Mouse (Mus musculus) intestine, embryonic 14.5 days (tissue): ENCODE data around the gene Stpg3. TPM values are rescaled to one million over a fixed set of nuclear protein-coding genes. Genes with fewer than 3 reads are reported as not detected.
A peak's percentile ranks its signal among the peaks of the same experiment; 100 is the strongest.

Experiments used
- ATAC-seq: fragments of 200-750 bp; cut with Nextera tagmentation; replicated peaks from 2 replicates; pipeline ENCODE4 v1.8.0; 2017; ENCODE audit warnings: low read depth, moderate number of reproducible peaks, moderate TSS enrichment, moderate library complexity; ENCODE audit not compliant: low FRiP score, low TSS enrichment
- DNase-seq: peaks from one replicate; pipeline ENCODE4 v3.0.0-alpha.2; 2018; ENCODE audit warnings: low spot score
- H3K27ac ChIP-seq: fragments of 300-500 bp; sonication (generic); 2 replicates; pipeline ENCODE4 v1.5.1; 2014; ENCODE audit warnings: low read depth, mild to moderate bottlenecking, control low read depth
- H3K27me3 ChIP-seq: fragments of 300-500 bp; sonication (generic); replicated peaks from 2 replicates; pipeline ENCODE4 v1.6.1; 2014; ENCODE audit warnings: low read length, control low read depth; ENCODE audit not compliant: control insufficient read depth, insufficient read depth
- H3K36me3 ChIP-seq: fragments of 300-500 bp; sonication (generic); 2 replicates; pipeline ENCODE4 v1.6.1; 2014; ENCODE audit warnings: low read length, control low read depth; ENCODE audit not compliant: control insufficient read depth, insufficient read depth
- H3K4me1 ChIP-seq: fragments of 300-500 bp; sonication (generic); replicated peaks from 2 replicates; pipeline ENCODE4 v1.6.1; 2014; ENCODE audit warnings: low read length, control low read depth, mixed read lengths; ENCODE audit not compliant: control insufficient read depth, insufficient read depth
- H3K4me2 ChIP-seq: fragments of 300-500 bp; sonication (generic); 2 replicates; pipeline ENCODE4 v1.6.1; 2014; ENCODE audit warnings: low read length
- H3K4me3 ChIP-seq: fragments of 300-500 bp; sonication (generic); 2 replicates; pipeline ENCODE4 v1.5.1; 2014; ENCODE audit warnings: low read depth, low read length, control low read depth, mixed read lengths
- H3K9ac ChIP-seq: fragments of 300-500 bp; sonication (generic); 2 replicates; pipeline ENCODE4 v1.6.1; 2014; ENCODE audit warnings: mild to moderate bottlenecking, low read length
- H3K9me3 ChIP-seq: fragments of 300-500 bp; sonication (generic); 2 replicates; pipeline ENCODE4 v1.6.1; 2016; ENCODE audit warnings: low read length, control low read depth; ENCODE audit not compliant: control insufficient read depth
- WGBS: fragments of 180-500 bp; shearing (Covaris S2); extraction: QIAGEN DNeasy Blood & Tissue Kit; methylation state at CpG from one replicate; pipeline ENCODE4 v1.1.7; 2014; 5-methylcytosine and 5-hydroxymethylcytosine counted together
- polyA plus RNA-seq: library from polyadenylated mRNA; unstranded; fragments of >200 nt; fragmentation: Nextera tagmentation; extraction: Ambion mirVana; gene quantifications from 2 replicates; pipeline ENCODE4 v1.2.1, GENCODE M21; 2014

Stpg3 gene
- polyA plus RNA-seq, 1 experiment from 2014 or later = 0.18 TPM

DNA sequence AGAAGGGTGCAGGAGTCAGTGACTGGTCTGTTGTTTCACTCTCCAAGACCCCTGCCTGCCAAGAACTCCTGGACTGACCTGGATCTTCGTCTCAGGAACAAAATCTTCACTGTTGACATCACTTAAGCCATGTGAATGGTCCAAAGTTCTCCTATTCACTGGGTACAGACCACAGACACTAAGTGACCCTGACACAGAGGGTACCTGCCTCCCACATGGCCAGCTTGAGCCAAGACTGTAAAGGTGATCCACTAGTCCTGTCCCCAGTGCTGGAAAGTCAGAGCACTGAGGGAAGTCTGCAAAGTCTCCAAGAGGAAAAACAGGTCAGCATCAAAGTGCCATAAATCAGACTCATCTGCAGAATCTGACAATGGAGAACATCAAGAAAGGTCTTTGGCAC, 6.8 kb downstream of the Stpg3 start:
- no peaks in the 10 kb centered on the region for H3K9me3 ChIP-seq
- no peak overlapping the region for H3K4me3 ChIP-seq
- ATAC-seq = no peak
- no peak overlapping the region for H3K9ac ChIP-seq
- H3K27ac ChIP-seq = no peak overlapping the region
- DNase-seq = no peak
- H3K4me2 ChIP-seq = no peak overlapping the region
- peaks cover 15% of the 10 kb centered on the region for H3K4me1 ChIP-seq
- H3K27me3 ChIP-seq = no peaks in the 10 kb centered on the region
- H3K36me3 ChIP-seq = peaks cover 71% of the 10 kb centered on the region
- WGBS = 100% methylated on average over 1 of the region's 1 CpGs

DNA sequence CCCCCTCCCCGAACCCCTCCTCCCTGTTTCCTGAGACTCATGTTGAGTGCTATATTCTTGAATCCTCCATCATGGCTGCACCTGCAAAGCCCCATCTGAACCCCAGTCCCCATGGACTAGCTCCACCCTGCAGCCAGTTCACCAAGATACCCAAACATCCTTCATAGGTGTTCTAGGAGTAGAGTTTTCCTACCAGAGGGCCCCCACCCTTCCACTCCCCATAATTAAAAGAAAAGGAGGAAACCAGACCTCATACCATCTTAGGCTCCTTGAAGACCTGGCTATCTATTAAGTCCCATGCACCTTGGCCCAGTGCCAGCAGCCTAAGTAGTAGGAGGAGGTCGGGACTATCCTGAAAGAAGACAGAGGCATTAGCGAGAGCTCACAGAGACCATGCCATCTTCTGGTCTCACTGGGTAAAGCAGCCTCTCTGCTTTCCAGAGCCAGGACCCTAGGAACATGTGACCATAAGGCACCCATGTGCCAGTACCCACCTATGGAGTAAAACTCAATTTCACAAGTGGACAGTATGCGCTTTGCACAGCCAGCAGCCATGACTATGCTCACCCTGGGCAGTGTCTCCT, 10.7 kb downstream of the Stpg3 start:
- DNase-seq (no peak), ATAC-seq (no peak)
- Histone ChIP-seq H3K27me3 (no peaks in the 10 kb centered on the region), H3K27ac (no peak overlapping the region), H3K9ac (no peak overlapping the region), H3K4me1 (no peaks in the 10 kb centered on the region), H3K9me3 (no peaks in the 10 kb centered on the region), H3K36me3 (peaks cover 99% of the 10 kb centered on the region), H3K4me3 (no peak overlapping the region), H3K4me2 (no peak overlapping the region)
- 63% methylated on average over 4 of the region's 4 CpGs for WGBS

DNA sequence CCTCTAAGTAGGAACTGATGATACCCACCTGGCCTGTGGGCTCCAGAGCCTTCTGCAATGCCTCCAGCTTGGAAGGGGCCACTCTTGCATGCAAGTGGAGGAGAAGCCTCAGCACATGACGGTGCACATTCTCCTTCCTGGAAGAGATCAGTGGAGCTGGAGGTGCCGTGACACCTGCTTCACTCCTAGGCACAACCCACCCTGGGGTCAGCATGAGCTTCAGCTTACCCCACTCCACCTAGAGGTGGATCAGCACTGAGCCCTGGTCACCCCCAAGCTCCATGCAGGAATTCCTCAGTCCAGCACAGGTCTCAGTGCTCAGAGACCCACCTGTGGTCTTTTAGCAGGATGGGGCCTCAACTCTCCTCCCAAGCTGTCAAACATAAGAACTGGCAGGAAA, 13.8 kb downstream of the Stpg3 start:
- H3K4me2 ChIP-seq = no peak overlapping the region
- H3K36me3 ChIP-seq = peaks cover 74% of the 10 kb centered on the region
- no peak overlapping the region for H3K9ac ChIP-seq
- 0 out of 2 replicates have a peak, but pooled peaks cover 12% of the 10 kb centered on the region for H3K4me1 ChIP-seq
- H3K4me3 ChIP-seq = no peak overlapping the region
- WGBS = 93% methylated on average over 2 of the region's 2 CpGs
- H3K27ac ChIP-seq = no peak overlapping the region
- H3K27me3 ChIP-seq = peaks cover 9% of the 10 kb centered on the region; the same call in 1 of the 2 replicates
- no peaks in the 10 kb centered on the region for H3K9me3 ChIP-seq
- no peak for DNase-seq
- ATAC-seq = no peak

DNA sequence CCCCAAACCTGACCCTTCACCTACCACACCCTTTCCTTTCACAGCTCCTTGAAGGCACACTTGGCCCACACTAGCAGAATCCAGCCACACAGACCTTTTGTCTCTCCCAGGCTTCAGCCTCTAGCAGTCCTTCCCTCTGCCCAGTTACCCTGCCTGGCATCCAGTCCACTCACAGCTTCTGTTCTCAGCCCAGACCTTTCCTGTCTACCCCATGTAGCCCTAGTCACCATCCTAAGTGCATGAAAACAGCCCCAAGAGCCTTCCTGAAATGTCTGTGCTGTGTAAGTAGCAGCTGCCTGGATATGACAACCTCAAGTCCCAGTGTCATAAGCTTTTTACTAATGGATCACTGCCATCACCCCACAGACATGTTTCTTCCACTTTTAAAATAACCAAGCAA, 16.5 kb downstream of the Stpg3 start:
- Histone ChIP-seq H3K9ac (no peak overlapping the region), H3K4me2 (no peak overlapping the region), H3K9me3 (no peaks in the 10 kb centered on the region), H3K4me1 (peaks cover 20% of the 10 kb centered on the region; the same call in 1 of the 2 replicates), H3K27me3 (peaks cover 20% of the 10 kb centered on the region), H3K4me3 (no peak overlapping the region), H3K27ac (no peak overlapping the region), H3K36me3 (peaks cover 47% of the 10 kb centered on the region)
- DNase-seq (no peak), ATAC-seq (no peak)

GRCm38 (mm10) chr2:25197191-25197590, 17.2 kb downstream of the Stpg3 start:
- ATAC-seq = no peak
- DNase-seq = no peak
- WGBS = 25% methylated on average over 2 of the region's 2 CpGs
- peaks cover 20% of the 10 kb centered on the region for H3K27me3 ChIP-seq
- no peak overlapping the region for H3K4me3 ChIP-seq
- H3K36me3 ChIP-seq = peaks cover 39% of the 10 kb centered on the region
- H3K27ac ChIP-seq = peak overlapping the region; percentile 76
- H3K4me2 ChIP-seq = peak overlapping the region; percentile 58
- H3K9me3 ChIP-seq = no peaks in the 10 kb centered on the region
- H3K9ac ChIP-seq = no peak overlapping the region
- H3K4me1 ChIP-seq = peaks cover 20% of the 10 kb centered on the region; the same call in 1 of the 2 replicates

DNA sequence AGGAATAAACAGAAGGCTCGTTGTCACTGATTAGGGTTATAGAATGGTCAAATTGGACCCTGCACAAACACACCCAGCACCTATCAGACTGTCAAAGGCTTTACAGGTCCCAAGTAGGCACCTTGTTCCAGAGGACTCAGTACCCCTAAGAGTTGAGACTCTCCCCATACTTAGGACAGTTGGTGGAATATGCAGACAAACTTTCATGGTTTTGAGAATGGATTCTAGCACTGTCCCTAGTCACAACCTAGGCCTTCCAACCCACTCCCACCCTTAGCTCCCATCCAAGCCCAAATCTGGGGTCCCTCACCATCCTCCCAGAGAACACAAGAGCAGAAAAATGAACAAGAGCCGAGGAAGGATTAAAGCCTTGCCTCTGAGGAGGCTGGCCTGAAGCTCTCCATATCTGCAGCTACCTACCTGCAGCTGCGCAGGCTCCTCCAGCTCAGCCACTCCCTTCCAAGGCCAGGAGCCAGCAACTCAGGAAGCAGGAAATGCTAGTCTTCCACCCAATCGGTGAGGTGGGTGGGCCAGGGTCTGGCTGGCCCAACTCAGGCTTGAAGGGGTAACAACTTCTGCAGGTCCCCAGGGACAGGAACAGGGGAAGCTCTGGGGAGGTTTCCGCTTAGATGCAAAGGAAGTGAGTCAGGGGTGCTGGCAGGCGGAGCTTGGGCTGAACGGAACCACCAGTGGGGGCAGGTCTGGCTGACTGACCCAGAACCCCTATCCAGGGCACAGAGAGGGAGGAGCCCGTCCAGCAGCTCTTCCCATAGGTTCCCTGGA, 18.1 kb downstream of the Stpg3 start, which contains the start of gene Tor4a:
TSS of gene Tor4a (minus strand) at position 715 of the 783 bp plus-strand sequence.
- H3K4me3 ChIP-seq = peak within 1 kb of the TSS; percentile 34
- no peaks in the 10 kb centered on the region for H3K9me3 ChIP-seq
- peaks cover 20% of the 10 kb centered on the region for H3K27me3 ChIP-seq
- peak within 1 kb of the TSS; percentile 76 for H3K27ac ChIP-seq
- DNase-seq (peak; percentile 77), ATAC-seq (peak; percentile 73)
- H3K4me2 ChIP-seq = peak within 1 kb of the TSS; percentile 58
- WGBS = 11% methylated on average over 8 of the region's 8 CpGs
- H3K4me1 ChIP-seq = peaks cover 20% of the 10 kb centered on the region; the same call in 1 of the 2 replicates
- H3K36me3 ChIP-seq = peaks cover 31% of the 10 kb centered on the region
- peak within 1 kb of the TSS; percentile 34; the same call in 1 of the 2 replicates for H3K9ac ChIP-seq

DNA sequence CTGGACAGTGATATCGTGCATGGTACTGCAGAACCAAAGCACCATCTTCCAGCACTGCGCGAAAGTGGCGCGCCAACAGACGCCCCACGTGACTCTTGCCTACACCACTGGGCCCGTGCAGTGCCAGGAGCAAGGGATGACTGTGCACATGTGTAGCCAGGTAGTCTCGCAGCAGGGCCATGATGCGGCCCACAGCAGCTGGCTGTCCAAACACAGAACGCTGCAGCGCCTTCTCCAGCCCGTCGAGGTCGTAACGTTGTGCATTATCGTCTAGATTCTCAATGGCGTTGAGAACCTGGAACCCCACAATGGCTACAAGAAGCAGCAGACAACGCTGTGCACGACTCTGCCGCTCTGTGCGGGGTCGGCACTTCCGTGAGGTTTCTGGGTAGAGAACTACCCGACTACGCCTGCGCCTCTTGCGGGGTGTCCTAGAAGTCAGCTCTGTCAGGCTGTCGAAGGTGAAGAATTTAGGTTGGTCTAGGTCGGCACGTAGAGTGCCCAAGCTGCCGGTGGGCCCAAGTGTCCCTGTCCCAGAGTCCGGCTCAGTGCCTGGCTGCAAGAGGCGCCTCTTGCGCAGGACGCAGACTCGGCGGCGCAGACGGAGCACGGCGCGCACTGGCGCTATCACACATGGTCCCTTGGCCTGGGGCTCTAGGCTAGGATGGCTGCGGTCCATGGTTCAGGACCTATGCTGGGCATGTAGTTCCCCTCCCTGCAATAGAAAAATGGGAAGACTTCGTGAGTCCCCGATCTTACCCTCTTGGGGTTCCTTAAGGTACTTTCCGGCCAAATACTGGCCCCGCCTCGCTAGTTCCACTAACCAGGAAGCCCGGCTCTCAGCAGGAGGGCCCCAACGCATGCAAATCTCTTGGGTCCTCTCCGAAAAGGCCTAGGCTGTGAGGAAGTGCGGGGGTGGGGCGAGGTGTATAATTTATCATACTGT, 19.0 kb downstream of the Stpg3 start:
- Histone ChIP-seq H3K4me2 (peak overlapping the region; percentile 58), H3K9me3 (no peaks in the 10 kb centered on the region), H3K36me3 (peaks cover 22% of the 10 kb centered on the region), H3K27me3 (peaks cover 20% of the 10 kb centered on the region), H3K9ac (peak overlapping the region; percentile 34; the same call in 1 of the 2 replicates), H3K4me3 (peak overlapping the region; percentile 34), H3K4me1 (peaks cover 20% of the 10 kb centered on the region; the same call in 1 of the 2 replicates), H3K27ac (peak overlapping the region; percentile 76)
- DNase-seq = no peak
- ATAC-seq = peak; percentile 37
- WGBS = 20% methylated on average over 55 of the region's 55 CpGs

- Histone ChIP-seq H3K4me2 (peak overlapping the region; percentile 58), H3K9me3 (no peaks in the 10 kb centered on the region), H3K27me3 (peaks cover 20% of the 10 kb centered on the region), H3K4me1 (peaks cover 20% of the 10 kb centered on the region; the same call in 1 of the 2 replicates), H3K36me3 (peaks cover 14% of the 10 kb centered on the region), H3K27ac (no peak overlapping the region), H3K4me3 (peak overlapping the region; percentile 34; the same call in 1 of the 2 replicates), H3K9ac (no peak overlapping the region)
- WGBS = 82% methylated on average over 17 of the region's 17 CpGs
- ATAC-seq = no peak
- DNase-seq = no peak
Measured at GRCm38 (mm10) chr2:25194486-25195171, 19.8 kb downstream of the Stpg3 start.
